Mouse (Mus musculus) megakaryocyte-erythroid progenitor cell, adult 5-6 weeks (primary cell): ENCODE data around the gene Itih2. TPM values are rescaled to one million over a fixed set of nuclear protein-coding genes. Genes with fewer than 3 reads are reported as not detected.

Source experiments
- ATAC-seq: replicated peaks from 2 replicates; pipeline ENCODE4 v1.8.0; 2016; ENCODE audit warnings: mild to moderate bottlenecking, inconsistent platforms; ENCODE audit not compliant: severe bottlenecking, poor library complexity, low FRiP score, low TSS enrichment
- total RNA-seq, 2 experiments: library from RNA; stranded (forward) in 1 of 2; stranded (reverse) in 1 of 2; fragments of 200-1000, 215-1000 nt in 1 of 2; fragments of >200 nt in 1 of 2; fragmentation: Nextera tagmentation in 1 of 2; gene quantifications; 2 replicates each; pipeline ENCODE4 v1.2.3; 2014 to 2017

Itih2 gene
- total RNA-seq, 2 experiments from 2014 or later = not detected

GRCm38 (mm10) chr2:10126122-10126521 lies 5.1 kb downstream of the Itih2 start:
- ATAC-seq = no peak

- no peak for ATAC-seq
These were observed 9.4 kb downstream of the Itih2 start for GRCm38 (mm10) chr2:10121826-10122225.

DNA sequence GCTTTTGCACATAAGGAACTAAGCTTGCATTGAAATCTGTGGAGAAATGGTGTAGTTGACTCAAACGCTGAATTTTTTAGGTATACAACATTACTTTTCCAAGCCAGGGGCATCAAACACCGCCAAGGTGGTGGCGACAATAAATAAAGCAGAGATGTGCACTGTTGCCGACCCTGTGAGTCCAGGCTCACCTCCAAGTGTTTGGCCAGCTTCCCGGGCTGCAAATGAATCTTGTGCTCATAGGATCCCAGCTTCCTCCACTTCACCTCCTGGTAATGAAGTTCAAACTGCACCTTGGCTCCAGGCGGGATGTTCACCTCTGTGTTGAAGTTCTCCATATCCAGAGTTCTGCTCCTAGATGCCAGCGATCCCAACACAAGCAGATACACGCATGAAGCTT lies 11.9 kb downstream of the Itih2 start:
- ATAC-seq = no peak

- no peak for ATAC-seq
These were observed 12.4 kb downstream of the Itih2 start for GRCm38 (mm10) chr2:10118751-10119150.

GRCm38 (mm10) chr2:10108535-10109189 lies 22.5 kb downstream of the Itih2 start:
- no peak for ATAC-seq

DNA sequence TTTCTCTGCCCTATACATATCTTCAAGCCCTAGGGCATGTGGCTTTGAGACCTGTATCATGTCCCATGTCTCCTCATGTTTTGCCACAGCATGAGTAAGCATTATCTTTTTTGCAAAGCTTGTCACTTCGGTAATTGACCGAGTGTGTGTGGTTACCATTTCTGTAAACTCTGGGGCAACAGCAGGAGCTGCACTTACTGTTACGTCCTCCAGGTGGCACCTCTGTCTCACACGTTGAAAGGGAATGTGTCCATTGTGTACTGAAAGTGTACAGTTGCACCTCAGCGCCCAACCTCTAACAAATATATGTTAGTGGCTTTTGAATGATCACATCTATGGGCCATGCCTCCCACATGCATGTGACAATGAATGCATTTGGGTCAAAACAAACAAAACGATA lies 30.0 kb downstream of the Itih2 start:
- peak; percentile 92 for ATAC-seq

DNA sequence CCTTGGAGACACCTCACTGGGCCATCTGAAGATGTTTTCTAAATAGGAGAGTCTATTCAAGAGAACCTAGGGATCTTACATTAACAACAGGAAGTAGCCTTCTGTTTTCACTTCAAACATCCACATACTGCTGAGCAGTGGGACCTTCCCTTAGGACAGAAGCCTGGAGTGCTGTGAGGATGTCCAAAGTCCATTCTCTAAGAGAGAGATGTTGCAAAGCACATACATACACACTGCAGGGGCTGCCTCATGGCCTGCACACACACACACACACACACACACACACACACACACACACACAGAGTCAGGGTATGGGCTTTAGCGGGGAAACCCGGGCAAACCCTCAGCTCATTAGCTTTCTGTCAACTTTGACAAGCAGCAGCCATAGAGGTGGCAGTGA lies 30.7 kb downstream of the Itih2 start:
- no peak for ATAC-seq

GRCm38 (mm10) chr2:10098598-10099215 lies 32.5 kb downstream of the Itih2 start:
- peak; percentile 56; the same call in 1 of the 2 replicates for ATAC-seq

DNA sequence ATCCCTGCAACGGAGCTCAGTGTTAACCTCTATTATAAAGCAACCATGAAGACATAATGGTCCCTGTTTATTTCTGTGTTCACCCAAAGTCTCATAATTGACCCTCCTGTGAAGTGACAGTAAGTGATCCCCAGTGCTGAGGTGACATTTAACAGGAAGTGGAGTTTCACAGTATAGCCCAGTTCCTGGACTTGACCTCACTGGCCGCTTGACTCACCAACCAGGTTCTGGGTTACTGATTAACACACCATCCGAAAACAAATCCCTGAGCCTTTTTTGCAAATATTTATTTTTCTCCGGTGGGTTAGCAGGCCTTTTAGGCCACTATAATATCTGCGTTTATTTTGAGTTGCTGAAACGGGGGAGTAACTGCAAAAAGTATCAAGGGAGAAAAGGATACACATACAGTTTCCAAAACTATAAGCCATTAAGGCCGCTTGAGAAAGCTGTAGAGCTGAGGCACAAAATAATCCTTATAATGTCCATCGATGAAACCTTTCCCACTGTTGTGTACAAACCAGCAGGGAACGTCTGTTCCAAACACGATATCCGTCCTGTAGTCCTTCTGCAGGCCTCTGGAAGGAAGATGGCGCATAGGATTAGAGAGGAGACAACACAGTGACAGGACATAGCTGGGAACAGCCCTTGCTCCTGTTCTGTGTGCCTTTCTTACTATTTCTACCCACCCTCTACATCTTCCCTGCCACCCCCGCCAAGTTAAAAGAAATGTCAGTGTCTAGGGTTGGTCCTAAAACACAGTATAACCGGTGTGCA lies 36.7 kb downstream of the Itih2 start:
- ATAC-seq = no peak

- no peak for ATAC-seq
These were observed 43.8 kb downstream of the Itih2 start for GRCm38 (mm10) chr2:10087256-10087850.

GRCm38 (mm10) chr2:10082737-10083136 lies 48.5 kb downstream of the Itih2 start:
- ATAC-seq = no peak

DNA sequence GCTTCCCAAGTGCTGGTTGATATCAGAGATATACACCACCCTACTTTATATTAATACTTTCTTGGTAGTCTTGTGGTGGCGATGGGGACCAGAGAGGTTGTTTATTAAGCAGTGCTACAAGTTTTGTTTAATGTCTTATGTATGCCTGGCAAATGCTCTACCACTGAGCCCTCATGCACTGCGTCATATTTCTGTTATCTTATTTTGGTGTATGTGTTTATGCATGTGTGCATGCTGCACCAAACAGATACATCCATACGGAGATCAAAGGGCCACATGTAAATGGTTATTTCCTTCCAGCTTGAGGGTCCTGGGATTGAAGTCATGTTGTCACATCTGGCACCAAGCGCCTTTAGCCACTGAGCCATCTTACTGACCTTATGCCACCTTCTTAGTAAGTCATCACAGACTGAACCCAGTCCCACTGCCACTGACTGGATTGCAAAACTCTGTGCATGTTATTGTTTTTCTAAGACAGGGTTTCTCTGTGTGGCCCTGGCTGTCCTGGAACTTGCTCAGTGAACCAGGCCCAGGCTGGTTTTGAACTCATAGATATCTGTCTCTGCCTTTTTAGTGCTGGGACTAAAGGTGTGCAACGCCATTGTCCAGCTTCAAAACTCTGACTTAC lies 49.6 kb downstream of the Itih2 start:
- ATAC-seq = peak; percentile 49

GRCm38 (mm10) chr2:10080310-10081010 lies 50.7 kb downstream of the Itih2 start, which contains the start of the genes Atp5c1 and Kin:
Gene Atp5c1 (minus strand): TSS chr2:10080510.
Gene Kin (plus strand): TSS chr2:10080593.
- ATAC-seq = peak; percentile 93

GRCm38 (mm10) chr2:10079745-10080309 lies 51.4 kb downstream of the Itih2 start:
- no peak; the same call in 1 of the 2 replicates for ATAC-seq

DNA sequence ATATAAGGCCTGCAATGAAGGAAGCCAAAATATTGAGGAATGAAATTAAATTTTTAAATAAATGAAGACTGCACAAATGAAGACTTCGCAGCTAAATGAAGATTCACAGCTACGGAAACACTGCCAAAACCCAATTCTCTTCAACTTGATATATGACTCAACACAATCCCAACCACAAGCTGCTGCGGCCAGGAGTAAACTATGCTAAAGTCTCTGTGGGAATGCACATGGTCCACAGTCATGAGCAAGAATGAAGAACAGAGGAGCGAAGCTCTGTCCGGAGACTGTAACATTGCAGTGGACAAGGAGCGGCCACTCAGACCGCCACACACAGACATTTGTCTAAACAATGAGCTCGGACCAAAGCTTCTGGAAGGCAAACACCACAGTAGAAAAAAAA lies 54.5 kb downstream of the Itih2 start:
- no peak for ATAC-seq

DNA sequence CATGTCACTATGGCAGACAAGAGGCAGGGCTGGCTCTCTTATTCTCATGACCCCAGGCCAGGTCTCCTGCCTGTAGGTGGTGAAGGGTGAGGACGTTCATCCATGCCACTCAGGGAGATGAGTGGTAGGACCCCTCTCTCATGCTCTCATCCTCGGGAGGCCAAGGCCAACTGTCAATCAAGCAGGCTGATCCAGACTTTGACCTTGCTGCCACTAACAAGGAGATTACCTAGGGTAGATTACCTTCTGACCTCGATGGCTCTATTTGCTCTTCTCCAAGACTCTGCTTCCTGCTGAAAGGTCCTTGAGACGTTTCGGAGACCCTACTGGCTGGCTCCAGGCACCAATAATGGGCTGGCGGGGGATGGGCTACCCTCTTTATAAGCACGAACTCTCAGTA lies 56.7 kb downstream of the Itih2 start:
- ATAC-seq = no peak

DNA sequence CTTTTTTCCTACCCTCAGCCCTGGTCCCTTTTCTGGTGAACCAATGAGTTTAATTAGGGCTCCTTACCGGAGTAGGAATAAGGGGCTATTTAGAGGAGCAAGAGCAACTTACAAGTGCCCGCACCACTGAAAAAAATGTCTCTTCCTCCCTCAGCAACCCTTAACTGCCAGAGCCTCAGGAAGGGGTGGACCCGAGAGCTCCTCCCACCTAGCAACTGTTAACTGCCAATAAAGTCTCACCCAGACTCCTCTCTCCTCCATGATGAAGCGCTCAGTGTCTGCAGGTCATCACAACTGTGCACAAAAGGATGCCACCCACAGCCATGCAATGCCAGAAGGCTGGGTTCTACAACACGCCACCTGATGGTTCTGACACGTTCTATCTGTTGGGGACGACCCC lies 59.4 kb downstream of the Itih2 start:
- peak; percentile 31; the same call in 1 of the 2 replicates for ATAC-seq

DNA sequence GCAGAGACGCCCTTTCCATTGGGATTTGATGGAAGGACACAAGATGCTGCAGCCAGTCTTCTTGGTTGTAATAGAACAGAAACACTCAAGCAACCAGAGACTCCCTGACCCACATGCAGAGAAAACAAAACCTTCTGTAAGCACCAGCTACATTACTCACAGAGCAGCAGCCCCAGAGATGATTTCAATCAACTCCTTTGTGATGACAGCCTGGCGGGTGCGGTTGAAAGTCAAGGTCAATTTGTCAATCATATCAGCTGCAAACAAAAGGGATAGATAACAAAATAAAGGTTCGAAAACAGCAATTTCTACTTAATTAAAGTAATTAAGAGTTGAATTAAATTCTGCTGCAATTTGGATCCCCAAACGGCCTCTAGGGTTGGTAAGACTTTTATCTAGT lies 72.4 kb downstream of the Itih2 start:
- no peak for ATAC-seq

DNA sequence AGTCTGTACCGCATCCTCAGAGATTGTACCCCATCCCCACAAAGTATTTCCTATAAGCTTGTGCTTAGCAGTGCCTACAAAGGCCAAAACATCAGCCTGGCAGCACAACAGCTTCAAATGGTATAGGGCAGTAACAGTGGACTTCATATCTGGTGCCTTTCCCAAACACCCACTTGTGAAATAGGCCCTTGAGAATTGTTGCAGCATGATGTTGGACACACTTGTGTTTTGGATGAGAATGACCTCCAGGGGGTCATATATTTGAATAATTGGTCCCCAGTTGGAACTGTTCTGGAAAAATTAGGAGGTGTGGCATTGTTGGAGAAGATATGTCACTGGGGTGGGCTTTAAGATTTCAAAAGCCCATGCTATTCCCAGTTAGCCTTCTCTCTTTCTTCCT lies 79.2 kb downstream of the Itih2 start:
- no peak for ATAC-seq
